Mouse (Mus musculus): Measurements from ENCODE around the gene Ctbp1. TPM values are rescaled to one million over a fixed set of nuclear protein-coding genes. Genes with fewer than 3 reads are reported as not detected.

Ctbp1 gene
- polyA plus RNA-seq, 1 experiment: 333 TPM

DNA sequence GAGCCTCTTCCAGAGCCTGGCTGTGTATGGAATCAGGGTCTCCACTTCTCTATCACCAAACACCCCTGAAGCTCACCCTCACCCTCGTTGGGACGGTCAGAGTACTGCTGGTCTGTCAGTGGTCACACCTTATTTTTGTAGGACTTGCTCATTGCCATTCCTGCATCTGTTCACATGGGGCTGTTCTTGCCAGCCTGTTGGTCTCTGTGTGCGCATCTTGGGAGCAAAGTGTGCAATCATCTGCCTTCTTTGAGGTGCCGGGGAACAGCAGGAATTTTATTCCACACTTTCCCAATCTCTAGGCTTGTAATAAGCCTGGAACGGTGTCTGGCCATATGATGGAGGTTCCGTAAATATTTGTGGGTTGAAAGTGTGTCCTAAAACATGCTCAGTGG, 71.6 kb downstream of the Ctbp1 start:
- peaks cover 20% of the 10 kb centered on the region for H3K4me1 ChIP-seq

DNA sequence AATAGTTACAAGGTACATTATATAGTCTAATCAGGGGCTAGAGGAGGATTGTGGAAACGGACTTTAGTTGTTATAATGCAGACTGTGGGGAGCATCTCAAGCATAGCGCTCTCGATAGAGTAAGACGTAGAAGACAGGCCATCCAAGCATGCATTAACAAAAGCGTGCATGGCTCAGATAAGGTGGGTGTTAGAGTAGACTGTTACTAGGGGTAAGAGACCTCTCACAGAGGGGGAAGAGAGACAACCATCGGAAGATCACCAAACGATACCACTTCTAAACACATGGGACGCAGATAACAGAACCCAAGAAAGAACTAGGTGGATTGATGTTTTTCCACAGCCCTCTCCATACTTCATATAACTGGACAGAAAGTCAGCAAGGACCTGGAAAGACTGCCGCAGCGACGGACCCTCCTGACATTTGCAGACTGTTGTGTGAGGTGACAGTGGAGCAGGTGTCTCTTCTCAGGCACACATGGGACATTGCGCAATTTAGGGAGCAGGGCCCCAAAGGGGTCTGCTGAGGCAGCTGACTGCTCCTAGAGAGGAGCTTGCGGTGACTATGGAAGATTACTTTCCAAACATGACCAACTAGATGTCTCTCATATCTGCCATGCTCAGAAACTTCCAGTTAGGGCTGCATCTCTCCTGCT, 72.2 kb downstream of the Ctbp1 start:
- no peak for TF ChIP-seq GATA1 (IDR thresholded peaks at IDR 0.05; ENCODE audit: borderline replicate concordance, low read length)
- no peak for TF ChIP-seq FLI1 (IDR thresholded peaks at IDR 0.05; ENCODE audit: low read length)
- H3K36me3 ChIP-seq (replicated peaks; ENCODE audit: low read length): no peaks in the 10 kb centered on the region

More for the DNA sequence above, 71.6 kb downstream of the Ctbp1 start:
- no peak overlapping the region for H3K4me3 ChIP-seq (replicated peaks)
- H3K9me3 ChIP-seq: no peaks in the 10 kb centered on the region
- peaks cover 34% of the 10 kb centered on the region for H3K27me3 ChIP-seq (replicated peaks)
- TF ChIP-seq FLI1 (IDR thresholded peaks at IDR 0.05; ENCODE audit: low read length) (no peak), GATA1 (IDR thresholded peaks at IDR 0.05; ENCODE audit: borderline replicate concordance, low read length) (no peak)
- no peaks in the 10 kb centered on the region for H3K36me3 ChIP-seq (replicated peaks; ENCODE audit: low read length)

DNA sequence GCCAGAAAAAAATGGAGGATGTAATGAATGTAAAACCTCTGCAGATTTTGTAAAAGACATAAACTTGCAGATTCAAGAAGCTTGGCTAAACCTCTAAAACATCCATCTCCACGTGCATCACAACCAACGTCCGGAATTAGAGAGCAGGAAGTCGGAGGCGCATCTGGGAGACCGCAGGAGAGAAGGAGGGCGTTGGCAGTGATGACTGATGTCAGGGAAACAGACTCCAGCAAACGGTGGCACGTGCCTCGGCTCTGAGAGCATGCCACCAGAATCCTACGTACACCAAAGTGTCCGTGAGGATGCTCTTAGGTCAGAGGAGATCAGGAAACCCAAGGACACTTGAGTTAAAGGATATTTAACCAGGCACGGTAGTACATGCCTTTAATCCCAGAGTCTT, 73.1 kb downstream of the Ctbp1 start:
- no peak overlapping the region for H3K4me3 ChIP-seq (replicated peaks)
- no peaks in the 10 kb centered on the region for H3K9me3 ChIP-seq
- peaks cover 20% of the 10 kb centered on the region for H3K4me1 ChIP-seq
- TF ChIP-seq GATA1 (IDR thresholded peaks at IDR 0.05; ENCODE audit: borderline replicate concordance, low read length) (no peak), FLI1 (IDR thresholded peaks at IDR 0.05; ENCODE audit: low read length) (no peak)
- no peaks in the 10 kb centered on the region for H3K36me3 ChIP-seq (replicated peaks; ENCODE audit: low read length)
- peaks cover 38% of the 10 kb centered on the region for H3K27me3 ChIP-seq (replicated peaks)

More for the DNA sequence above, 72.2 kb downstream of the Ctbp1 start:
- H3K9me3 ChIP-seq: no peaks in the 10 kb centered on the region
- no peak overlapping the region for H3K4me3 ChIP-seq (replicated peaks)
- H3K27me3 ChIP-seq (replicated peaks): peaks cover 34% of the 10 kb centered on the region
- H3K4me1 ChIP-seq: peaks cover 20% of the 10 kb centered on the region

GRCm38 (mm10) chr5:33200071-33200470, 74.7 kb downstream of the Ctbp1 start:
- TF ChIP-seq FLI1 (IDR thresholded peaks at IDR 0.05; ENCODE audit: low read length): no peak
- no peak for TF ChIP-seq GATA1 (IDR thresholded peaks at IDR 0.05; ENCODE audit: borderline replicate concordance, low read length)
- no peak overlapping the region for H3K4me3 ChIP-seq (replicated peaks)
- no peaks in the 10 kb centered on the region for H3K36me3 ChIP-seq (replicated peaks; ENCODE audit: low read length)
- peaks cover 39% of the 10 kb centered on the region for H3K27me3 ChIP-seq (replicated peaks)
- H3K9me3 ChIP-seq: no peaks in the 10 kb centered on the region
- H3K4me1 ChIP-seq: peaks cover 24% of the 10 kb centered on the region

Other genes starting within 250 kb of the Ctbp1 start
- gene Slc5a1, start 170.8 kb downstream of the Ctbp1 start, polyA plus RNA-seq (2012; ENCODE audit: insufficient read depth, low replicate concordance): not detected in 2 replicates
- gene Spon2, start 56.5 kb downstream of the Ctbp1 start, polyA plus RNA-seq (2012; ENCODE audit: insufficient read depth, low replicate concordance): not detected in 2 replicates
- gene Maea, start 60.5 kb upstream of the Ctbp1 start, polyA plus RNA-seq (2012; ENCODE audit: insufficient read depth, low replicate concordance): 43.7 and 134 TPM in 2 replicates
- gene Uvssa, start 103.6 kb upstream of the Ctbp1 start, polyA plus RNA-seq (2012; ENCODE audit: insufficient read depth, low replicate concordance): 0.19 and 0.57 TPM in 2 replicates
- gene Nkx1-1, start 159.0 kb upstream of the Ctbp1 start, polyA plus RNA-seq (2012; ENCODE audit: insufficient read depth, low replicate concordance): not detected in 2 replicates

All from megakaryocyte, embryonic 14.5 days (primary cell).